Mouse (Mus musculus) cerebellum, adult 11-12 months (tissue): Measurements from ENCODE around the gene Arhgef26.

ENCODE experiments used
- DNase-seq: peaks from one replicate; pipeline ENCODE4 v3.0.0; 2022

Gene Arhgef26

GRCm38 (mm10) chr3:62338044-62338443 lies at the start of gene Arhgef26:
Arhgef26 (plus strand) TSS chr3:62338344.
- no peak for DNase-seq

GRCm38 (mm10) chr3:62310493-62310892 lies 27.7 kb upstream of the Arhgef26 start:
- no peak for DNase-seq

DNA sequence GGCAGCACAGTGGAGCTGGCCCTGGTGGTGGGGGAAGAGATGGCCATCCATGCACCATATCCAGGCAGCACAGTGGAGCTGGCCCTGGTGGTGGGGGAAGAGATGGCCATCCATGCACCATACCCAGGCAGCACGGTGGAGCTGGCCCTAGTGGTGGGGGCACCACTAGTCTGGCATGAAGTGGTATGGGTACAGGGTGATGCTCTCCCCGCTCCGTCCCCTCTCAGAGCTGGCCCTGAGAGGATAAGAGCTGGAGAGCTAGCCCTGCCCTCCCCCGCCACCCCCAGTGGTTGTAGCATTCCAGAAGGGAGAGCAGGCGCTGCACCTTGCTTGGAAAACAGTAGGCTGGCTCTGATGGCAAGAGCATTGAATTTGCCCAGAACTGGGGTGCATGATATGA lies 26.9 kb upstream of the Arhgef26 start:
- no peak for DNase-seq

DNA sequence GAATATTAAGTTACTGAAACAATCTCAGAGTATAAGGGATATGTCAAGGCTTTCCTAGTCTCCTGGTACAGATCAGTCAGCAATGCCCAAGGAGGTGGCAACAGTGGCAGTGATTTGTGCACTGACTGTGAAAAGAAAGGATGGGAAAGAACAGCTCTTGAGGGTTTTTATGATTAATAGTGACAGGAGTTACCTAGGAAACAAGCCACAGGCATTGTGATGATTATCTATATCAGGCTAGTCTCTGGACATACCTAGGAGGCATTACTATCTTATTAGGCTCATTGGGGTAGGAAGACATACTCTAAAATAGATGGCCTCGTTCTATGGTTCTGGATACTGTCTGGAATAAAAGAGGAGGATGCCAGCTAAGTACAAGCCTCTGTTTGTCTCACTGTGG lies 13.4 kb upstream of the Arhgef26 start:
- no peak for DNase-seq

- no peak for DNase-seq
Observed at GRCm38 (mm10) chr3:62327903-62328302, 10.2 kb upstream of the Arhgef26 start.

DNA sequence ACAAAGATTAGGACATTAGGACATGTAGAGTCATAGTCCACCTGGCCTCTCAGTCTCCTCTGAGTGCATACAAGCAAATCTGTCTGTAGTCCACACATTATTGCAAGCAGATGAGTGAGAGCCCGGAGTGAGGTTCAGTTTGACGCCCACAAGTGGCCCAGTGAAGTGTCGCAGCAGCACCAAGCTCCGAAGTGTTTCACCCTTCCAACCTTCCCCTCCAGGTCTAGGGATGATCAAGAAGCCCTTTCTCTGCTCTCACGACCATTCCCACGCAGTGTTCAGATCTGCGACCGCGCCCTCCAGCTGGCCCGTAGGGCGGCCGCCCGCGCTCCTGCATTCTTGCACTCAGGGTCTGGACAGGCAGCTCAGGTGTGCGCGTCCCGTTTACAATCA lies 313 bp downstream of the Arhgef26 start:
- DNase-seq, result no peak

- no peak for DNase-seq
Observed at GRCm38 (mm10) chr3:62338854-62339515, 841 bp downstream of the Arhgef26 start.

DNA sequence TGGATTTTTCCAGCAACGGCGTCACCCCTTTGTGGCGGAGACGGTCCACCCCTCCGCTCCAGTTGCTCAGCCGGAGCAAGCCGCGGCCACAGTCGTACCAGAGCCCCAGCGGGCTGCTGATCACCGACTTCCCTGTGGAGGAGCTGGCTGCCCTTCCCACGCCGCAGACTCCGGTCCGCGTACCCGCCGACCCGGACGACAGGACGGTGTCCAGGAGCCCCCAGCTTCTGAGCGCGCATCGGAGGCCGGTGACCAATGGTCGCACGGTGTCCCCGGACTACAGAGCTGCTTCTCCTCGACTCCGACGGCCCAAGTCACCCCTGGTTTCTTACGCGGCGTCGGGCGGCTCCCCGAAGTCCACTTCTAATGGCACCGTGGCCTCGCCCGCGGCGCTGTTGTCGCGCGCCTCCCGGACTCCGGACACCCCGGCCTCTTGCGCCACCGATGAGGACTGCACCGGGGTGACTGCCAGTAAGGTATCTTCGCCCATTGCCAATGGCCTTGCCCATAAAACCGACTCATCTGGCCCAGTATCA lies 1.4 kb downstream of the Arhgef26 start:
- no peak for DNase-seq

- no peak for DNase-seq
Observed at GRCm38 (mm10) chr3:62340154-62340760, 2.1 kb downstream of the Arhgef26 start.

- no peak for DNase-seq
Observed at GRCm38 (mm10) chr3:62340861-62341260, 2.7 kb downstream of the Arhgef26 start.

- no peak for DNase-seq
Observed at GRCm38 (mm10) chr3:62341496-62342205, 3.5 kb downstream of the Arhgef26 start.

- DNase-seq, result no peak
Observed at GRCm38 (mm10) chr3:62348514-62349217, 10.5 kb downstream of the Arhgef26 start.

DNA sequence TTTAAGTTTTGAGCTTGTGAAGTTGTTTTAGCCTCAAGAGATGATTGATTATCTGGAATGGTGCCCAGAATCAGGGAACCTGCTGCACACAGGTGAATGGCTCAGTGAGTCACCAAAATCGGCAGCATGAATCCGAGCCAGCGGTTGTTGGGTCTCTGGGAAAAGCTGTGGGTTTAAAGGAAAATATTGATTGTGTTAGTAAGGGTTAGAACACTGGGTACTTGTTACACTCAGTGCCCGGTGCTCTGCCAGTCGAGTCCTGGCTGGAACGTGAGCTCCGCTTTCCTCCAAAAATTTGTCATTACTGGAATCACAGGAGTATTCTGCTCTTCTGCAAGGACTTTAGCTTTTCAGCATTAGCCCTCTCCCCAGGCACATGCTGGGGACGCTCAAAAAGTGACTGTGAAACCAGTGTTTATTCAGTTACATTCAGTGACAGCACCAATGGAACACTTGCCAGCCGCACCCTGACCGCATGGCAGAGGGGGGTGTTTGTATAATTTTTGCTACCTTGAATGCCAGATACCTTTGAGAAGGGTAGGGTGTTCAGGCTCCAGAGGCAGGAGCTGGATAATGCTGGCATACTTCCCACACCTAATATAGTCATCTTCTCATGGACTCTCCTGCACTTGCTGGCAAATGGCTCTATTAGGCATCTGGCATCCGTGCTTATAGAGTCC lies 11.2 kb downstream of the Arhgef26 start:
- no peak for DNase-seq

DNA sequence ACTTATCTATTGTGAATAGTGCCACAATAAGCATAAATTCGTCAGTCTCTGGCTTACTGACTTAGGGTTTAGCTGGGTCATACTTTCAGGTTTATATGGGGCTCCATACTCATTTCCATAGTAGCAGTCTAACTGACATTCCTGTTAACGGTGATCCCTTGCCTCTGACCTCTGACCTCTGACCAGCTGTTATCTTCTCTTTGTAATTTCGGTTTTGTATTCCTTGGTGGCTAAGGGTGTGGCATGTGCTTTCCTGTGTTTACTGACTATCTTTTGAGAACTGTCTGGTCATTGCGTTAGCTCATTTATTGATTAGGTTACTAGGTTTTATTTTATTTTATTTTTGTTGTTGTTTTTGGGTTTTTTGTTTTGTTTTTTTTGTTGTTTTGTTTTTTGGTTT lies 13.9 kb downstream of the Arhgef26 start:
- DNase-seq, result no peak

GRCm38 (mm10) chr3:62352876-62353275 lies 14.7 kb downstream of the Arhgef26 start:
- DNase-seq, result no peak

DNA sequence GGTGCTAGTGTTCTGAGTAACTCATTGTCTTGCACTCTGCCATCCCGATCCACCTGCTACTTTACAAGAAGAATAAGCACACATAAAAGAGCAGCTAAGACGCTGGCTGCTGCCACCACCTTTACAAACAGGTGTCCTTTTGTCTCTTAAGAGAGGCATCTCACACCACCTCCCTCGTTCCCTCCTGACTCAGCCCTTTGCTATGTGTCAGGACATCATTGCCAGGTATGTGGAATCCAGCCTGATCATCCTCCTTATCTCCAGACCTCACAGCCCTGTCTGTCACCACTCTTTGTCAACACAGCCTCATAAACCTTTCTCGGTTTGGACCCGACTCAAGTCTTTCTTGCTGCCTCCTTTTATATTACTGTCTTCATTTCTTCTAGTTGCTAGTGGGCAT lies 29.7 kb downstream of the Arhgef26 start:
- no peak for DNase-seq

GRCm38 (mm10) chr3:62372841-62373240 lies 34.7 kb downstream of the Arhgef26 start:
- no peak for DNase-seq

DNA sequence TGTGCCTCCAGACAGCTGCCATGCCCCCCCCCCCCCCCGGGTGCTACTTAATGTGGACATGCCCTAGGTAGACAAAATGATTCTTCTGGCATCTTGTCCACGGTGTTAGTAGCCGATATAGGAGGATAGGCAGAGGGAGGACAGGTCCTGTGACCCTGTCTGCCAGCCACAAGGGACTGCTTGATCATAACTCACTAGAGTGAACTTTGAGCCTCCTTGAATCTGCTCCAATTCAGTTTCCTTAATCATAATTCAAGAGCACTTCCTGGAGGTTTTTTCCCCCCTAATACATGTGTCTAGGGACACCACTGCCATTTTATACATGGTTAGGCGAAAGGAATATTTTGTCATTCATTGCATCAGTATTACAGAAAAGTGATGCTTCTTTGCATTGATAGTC lies 36.2 kb downstream of the Arhgef26 start:
- DNase-seq, result no peak

DNA sequence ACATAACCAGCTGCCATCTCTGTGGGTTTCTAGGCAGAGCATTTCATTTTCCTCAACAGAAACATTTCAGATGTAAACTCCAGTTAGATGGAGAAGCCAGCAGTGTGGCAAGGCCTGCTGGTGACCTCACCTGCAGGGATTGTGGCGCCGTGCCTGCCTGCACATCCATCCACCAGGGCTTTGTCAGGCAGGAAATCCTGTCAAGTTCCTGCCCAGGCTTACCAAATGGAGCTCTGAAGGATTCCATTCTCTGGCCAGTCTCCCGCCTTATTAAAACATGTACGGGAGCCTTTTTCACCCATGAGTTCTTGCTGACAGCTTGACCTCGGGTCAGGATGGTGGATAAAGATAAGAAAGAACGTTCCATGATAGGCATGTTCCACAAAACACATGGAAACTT lies 36.7 kb downstream of the Arhgef26 start:
- no peak for DNase-seq

- DNase-seq, result no peak
Observed at GRCm38 (mm10) chr3:62376719-62377118, 38.6 kb downstream of the Arhgef26 start.

- no peak for DNase-seq
Observed at GRCm38 (mm10) chr3:62379946-62380345, 41.8 kb downstream of the Arhgef26 start.

DNA sequence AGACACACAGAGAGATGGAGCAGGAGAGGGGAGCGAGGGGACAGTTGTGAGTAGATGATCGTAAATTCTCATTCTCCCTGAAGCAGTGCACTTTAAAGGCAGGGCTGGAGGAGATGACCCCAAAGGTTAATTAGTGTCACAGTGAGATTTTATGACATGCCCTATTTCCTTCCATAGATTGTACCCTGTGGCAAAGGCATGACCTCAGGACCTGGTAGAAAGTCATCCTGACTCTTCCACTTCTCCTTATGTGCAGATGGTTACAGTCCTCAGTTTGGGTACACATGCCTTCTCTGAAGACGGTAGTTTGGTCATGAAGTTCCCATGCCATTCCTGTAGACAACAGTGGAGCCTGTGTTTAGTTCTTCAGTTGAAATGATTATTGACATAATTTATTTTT lies 42.3 kb downstream of the Arhgef26 start:
- DNase-seq, result no peak

DNA sequence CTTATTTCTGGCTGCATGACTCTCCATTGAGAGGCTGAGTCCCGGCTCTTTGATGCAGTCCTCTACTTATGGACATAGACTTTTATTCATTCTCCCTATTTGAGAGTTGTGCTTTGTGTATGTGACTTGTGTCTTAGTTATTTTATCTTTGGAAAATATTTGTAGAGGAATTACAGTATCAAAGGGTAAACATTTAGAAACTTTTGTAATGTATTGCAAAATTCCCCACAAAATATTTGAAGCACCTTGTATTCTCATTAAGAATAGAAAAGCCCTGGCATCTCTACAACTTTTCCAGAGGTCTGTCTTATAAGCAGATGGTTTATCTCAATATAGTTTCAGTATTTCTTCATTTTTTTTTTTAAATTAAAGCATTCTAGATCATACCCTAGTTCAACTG lies 44.7 kb downstream of the Arhgef26 start:
- no peak for DNase-seq
